Mouse (Mus musculus) forebrain, embryonic 12.5 days (tissue): ENCODE measurements around the gene Mycbp2. TPM values are rescaled to one million over a fixed set of nuclear protein-coding genes. Genes with fewer than 3 reads are reported as not detected.
A peak's percentile ranks its signal among the peaks of the same experiment; 100 is the strongest.

Experiments
- ATAC-seq: fragments of 200-750 bp; cut with Nextera tagmentation; 2 replicates; pipeline ENCODE4 v1.8.0; 2017; ENCODE audit warnings: moderate TSS enrichment; ENCODE audit not compliant: low FRiP score
- H3K27ac ChIP-seq: fragments of 300-500 bp; sonication (generic); 2 replicates; pipeline ENCODE4 v1.5.1; 2016; ENCODE audit warnings: mild to moderate bottlenecking
- H3K27me3 ChIP-seq: fragments of 300-500 bp; sonication (generic); 2 replicates; pipeline ENCODE4 v1.6.1; 2016; ENCODE audit warnings: mild to moderate bottlenecking
- H3K36me3 ChIP-seq: fragments of 300-500 bp; sonication (generic); replicated peaks from 2 replicates; pipeline ENCODE4 v1.6.1; 2016; ENCODE audit warnings: mild to moderate bottlenecking
- H3K4me1 ChIP-seq: fragments of 300-500 bp; sonication (generic); 2 replicates; pipeline ENCODE4 v1.6.1; 2016
- H3K4me2 ChIP-seq: fragments of 300-500 bp; sonication (generic); 2 replicates; pipeline ENCODE4 v1.6.1; 2016; ENCODE audit warnings: mild to moderate bottlenecking, moderate library complexity
- H3K4me3 ChIP-seq: fragments of 300-500 bp; sonication (generic); replicated peaks from 2 replicates; pipeline ENCODE4 v1.5.1; 2016; ENCODE audit warnings: mild to moderate bottlenecking
- H3K9ac ChIP-seq: fragments of 300-500 bp; sonication (generic); 2 replicates; pipeline ENCODE4 v1.6.1; 2016; ENCODE audit warnings: mild to moderate bottlenecking
- H3K9me3 ChIP-seq: fragments of 300-500 bp; sonication (generic); 2 replicates; pipeline ENCODE4 v1.6.1; 2016
- WGBS: fragments of 180-500 bp; shearing (Covaris S2); methylation state at CpG from one replicate; pipeline ENCODE4 v1.1.7; 2016; 5-methylcytosine and 5-hydroxymethylcytosine counted together
- polyA plus RNA-seq: library from polyadenylated mRNA; unstranded; fragments of >200 nt; fragmentation: Nextera tagmentation; extraction: Ambion mirVana; gene quantifications from 2 replicates; pipeline ENCODE4 v1.2.1, GENCODE M21; 2016

Gene Mycbp2
- polyA plus RNA-seq, 1 experiment from 2014 or later, result 36.2 TPM

- no peaks in the 10 kb centered on the region for H3K27me3 ChIP-seq
- no peak overlapping the region for H3K4me2 ChIP-seq
- whole genome bisulfite sequencing, result 85% methylated on average over 2 of the region's 2 CpGs
- no peak; the same call in 1 of the 2 replicates for ATAC-seq
- H3K4me3 ChIP-seq, result no peak overlapping the region
- no peaks in the 10 kb centered on the region for H3K9me3 ChIP-seq
- no peak overlapping the region for H3K9ac ChIP-seq
- H3K36me3 ChIP-seq, result peaks cover 53% of the 10 kb centered on the region
- H3K27ac ChIP-seq, result no peak overlapping the region
- no peaks in the 10 kb centered on the region for H3K4me1 ChIP-seq
Measured at GRCm38 (mm10) chr14:103131991-103132390, 214.6 kb downstream of the Mycbp2 start.

GRCm38 (mm10) chr14:103125756-103126155, 220.9 kb downstream of the Mycbp2 start:
- Histone ChIP-seq H3K27ac (no peak overlapping the region), H3K36me3 (peaks cover 65% of the 10 kb centered on the region), H3K4me2 (no peak overlapping the region), H3K4me3 (no peak overlapping the region), H3K27me3 (no peaks in the 10 kb centered on the region), H3K4me1 (no peaks in the 10 kb centered on the region), H3K9ac (no peak overlapping the region), H3K9me3 (no peaks in the 10 kb centered on the region)
- 85% methylated on average over 6 of the region's 6 CpGs for WGBS
- no peak for ATAC-seq

- H3K9ac ChIP-seq, result no peak overlapping the region
- no peak for ATAC-seq
- no peaks in the 10 kb centered on the region for H3K27me3 ChIP-seq
- H3K36me3 ChIP-seq, result peaks cover 57% of the 10 kb centered on the region
- no peaks in the 10 kb centered on the region for H3K4me1 ChIP-seq
- no peak overlapping the region for H3K4me3 ChIP-seq
- 97% methylated on average over 3 of the region's 3 CpGs for WGBS
- H3K9me3 ChIP-seq, result no peaks in the 10 kb centered on the region
- no peak overlapping the region for H3K27ac ChIP-seq
- no peak overlapping the region for H3K4me2 ChIP-seq
Measured at GRCm38 (mm10) chr14:103114994-103115670, 231.5 kb downstream of the Mycbp2 start.

- Histone ChIP-seq H3K9me3 (no peaks in the 10 kb centered on the region), H3K27ac (no peak overlapping the region), H3K4me2 (no peak overlapping the region), H3K27me3 (no peaks in the 10 kb centered on the region), H3K4me1 (no peaks in the 10 kb centered on the region), H3K4me3 (no peak overlapping the region), H3K36me3 (peaks cover 41% of the 10 kb centered on the region), H3K9ac (no peak overlapping the region)
- no peak for ATAC-seq
- 89% methylated on average over 3 of the region's 3 CpGs for WGBS
Measured at GRCm38 (mm10) chr14:103112606-103113363, 233.8 kb downstream of the Mycbp2 start.

- ATAC-seq, result no peak
- 89% methylated on average over 4 of the region's 4 CpGs for WGBS
Measured at GRCm38 (mm10) chr14:103109971-103110370, 236.6 kb downstream of the Mycbp2 start.

GRCm38 (mm10) chr14:103106301-103106700, 240.3 kb downstream of the Mycbp2 start:
- H3K4me2 ChIP-seq, result no peak overlapping the region
- H3K9me3 ChIP-seq, result no peaks in the 10 kb centered on the region
- H3K27ac ChIP-seq, result no peak overlapping the region
- no peak overlapping the region for H3K9ac ChIP-seq
- 87% methylated on average over 2 of the region's 2 CpGs for WGBS
- H3K27me3 ChIP-seq, result no peaks in the 10 kb centered on the region
- H3K4me3 ChIP-seq, result no peak overlapping the region
- no peaks in the 10 kb centered on the region for H3K36me3 ChIP-seq
- no peak for ATAC-seq
- no peaks in the 10 kb centered on the region for H3K4me1 ChIP-seq

More at GRCm38 (mm10) chr14:103109971-103110370, 236.6 kb downstream of the Mycbp2 start:
- peaks cover 16% of the 10 kb centered on the region for H3K36me3 ChIP-seq
- no peaks in the 10 kb centered on the region for H3K4me1 ChIP-seq
- no peaks in the 10 kb centered on the region for H3K27me3 ChIP-seq
- no peak overlapping the region for H3K27ac ChIP-seq
- no peaks in the 10 kb centered on the region for H3K9me3 ChIP-seq
- no peak overlapping the region for H3K4me3 ChIP-seq
- H3K9ac ChIP-seq, result no peak overlapping the region
- H3K4me2 ChIP-seq, result no peak overlapping the region

GRCm38 (mm10) chr14:103102731-103103335, 243.8 kb downstream of the Mycbp2 start:
- 86% methylated on average over 10 of the region's 10 CpGs for WGBS
- H3K9me3 ChIP-seq, result no peaks in the 10 kb centered on the region

GRCm38 (mm10) chr14:103102246-103102645, 244.4 kb downstream of the Mycbp2 start:
- Histone ChIP-seq H3K4me2 (no peak overlapping the region), H3K4me1 (peaks cover 7% of the 10 kb centered on the region), H3K36me3 (no peaks in the 10 kb centered on the region), H3K27ac (no peak overlapping the region), H3K9ac (no peak overlapping the region), H3K9me3 (no peaks in the 10 kb centered on the region), H3K4me3 (no peak overlapping the region), H3K27me3 (no peaks in the 10 kb centered on the region)
- WGBS, result 64% methylated on average over 6 of the region's 6 CpGs
- ATAC-seq, result no peak

More at GRCm38 (mm10) chr14:103102731-103103335, 243.8 kb downstream of the Mycbp2 start:
- H3K36me3 ChIP-seq, result no peaks in the 10 kb centered on the region
- no peak for ATAC-seq
- H3K4me1 ChIP-seq, result peaks cover 3% of the 10 kb centered on the region
- H3K9ac ChIP-seq, result no peak overlapping the region
- H3K4me2 ChIP-seq, result no peak overlapping the region
- H3K4me3 ChIP-seq, result no peak overlapping the region
- no peaks in the 10 kb centered on the region for H3K27me3 ChIP-seq
- no peak overlapping the region for H3K27ac ChIP-seq

- no peaks in the 10 kb centered on the region for H3K9me3 ChIP-seq
- WGBS, result 88% methylated on average over 3 of the region's 3 CpGs
- H3K4me1 ChIP-seq, result peaks cover 16% of the 10 kb centered on the region
- ATAC-seq, result no peak
- H3K4me2 ChIP-seq, result no peak overlapping the region
- no peak overlapping the region for H3K9ac ChIP-seq
- H3K4me3 ChIP-seq, result no peak overlapping the region
- H3K27ac ChIP-seq, result no peak overlapping the region
- no peaks in the 10 kb centered on the region for H3K36me3 ChIP-seq
- no peaks in the 10 kb centered on the region for H3K27me3 ChIP-seq
Measured at GRCm38 (mm10) chr14:103101171-103101570, 245.4 kb downstream of the Mycbp2 start.

GRCm38 (mm10) chr14:103100296-103100695, 246.3 kb downstream of the Mycbp2 start:
- 85% methylated on average over 13 of the region's 13 CpGs for WGBS
- H3K36me3 ChIP-seq, result 0 out of 2 replicates have a peak, but pooled peaks cover 2% of the 10 kb centered on the region
- no peak overlapping the region for H3K4me2 ChIP-seq
- ATAC-seq, result no peak
- H3K9ac ChIP-seq, result no peak overlapping the region
- H3K9me3 ChIP-seq, result no peaks in the 10 kb centered on the region
- no peaks in the 10 kb centered on the region for H3K27me3 ChIP-seq
- no peak overlapping the region for H3K4me3 ChIP-seq
- no peak overlapping the region for H3K27ac ChIP-seq
- H3K4me1 ChIP-seq, result peaks cover 16% of the 10 kb centered on the region

GRCm38 (mm10) chr14:103099238-103099933, 247.2 kb downstream of the Mycbp2 start, which contains the start of gene Fbxl3:
Fbxl3 (minus strand) TSS chr14:103099566.
- peak; percentile 89 for ATAC-seq
- Histone ChIP-seq H3K4me2 (peak within 1 kb of the TSS; percentile 63), H3K27me3 (no peaks in the 10 kb centered on the region), H3K9ac (peak within 1 kb of the TSS; percentile 96), H3K4me3 (peak within 1 kb of the TSS; percentile 90), H3K36me3 (0 out of 2 replicates have a peak, but pooled peaks cover 5% of the 10 kb centered on the region), H3K27ac (peak within 1 kb of the TSS; percentile 99), H3K4me1 (peaks cover 16% of the 10 kb centered on the region), H3K9me3 (no peaks in the 10 kb centered on the region)
- under 1% methylated on average over 79 of the region's 88 CpGs for WGBS
